Mouse (Mus musculus): ENCODE measurements around the gene Plcb4.

Gene Plcb4

DNA sequence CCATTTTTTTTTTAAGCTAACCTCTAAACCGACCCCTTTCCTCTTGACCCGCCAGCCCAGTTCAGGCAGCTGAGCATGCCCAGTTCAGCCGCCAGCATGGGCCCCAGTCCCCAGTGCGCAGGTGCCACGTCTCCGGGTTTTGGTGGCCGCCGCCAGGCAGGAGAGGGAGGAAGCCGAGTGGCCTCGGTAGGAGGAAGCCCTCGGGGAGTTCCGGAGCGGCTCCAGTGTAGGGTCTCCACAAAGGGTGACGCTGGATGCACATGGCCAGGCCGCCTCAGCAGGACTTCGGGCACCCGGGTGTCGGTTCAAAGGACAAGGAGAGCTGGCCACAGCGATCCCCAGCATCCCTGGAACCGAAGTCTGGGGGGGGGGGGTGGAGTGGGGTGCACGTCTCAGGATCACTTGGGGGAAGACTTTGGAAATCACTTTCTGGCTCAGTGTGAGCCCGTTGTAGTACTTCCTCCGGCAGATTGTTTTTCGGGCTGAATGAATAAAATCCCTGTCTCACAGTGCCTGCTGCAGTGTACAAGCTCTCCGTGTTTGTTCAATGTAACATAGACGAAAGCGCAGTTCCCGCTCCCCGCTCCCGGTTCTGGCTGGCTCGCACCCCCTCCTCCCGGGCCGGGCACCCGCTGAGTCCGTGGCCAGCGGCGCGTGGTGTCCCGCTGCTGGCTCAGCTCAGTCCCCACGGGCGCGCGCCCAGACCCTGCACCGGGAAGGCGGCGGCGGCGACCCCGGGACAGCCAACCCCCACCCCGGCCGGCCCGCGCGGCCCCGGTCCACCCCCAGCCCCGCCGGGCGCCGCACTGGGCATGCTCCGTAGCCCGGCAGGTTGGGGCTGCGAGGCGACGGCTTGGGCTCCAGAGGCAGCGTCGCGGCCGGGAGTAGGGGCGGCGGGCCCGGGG is at the start of gene Plcb4:
Gene Plcb4 (plus strand): TSS at position 526 of the 905 bp plus-strand sequence.
- DNase-seq (ENCODE audit: low read depth, low spot score), result peak; percentile 74

- no peak for DNase-seq (ENCODE audit: low read depth, low spot score)
These were observed 44.1 kb upstream of the Plcb4 start for GRCm38 (mm10) chr2:135614651-135615261.

- no peak for DNase-seq (ENCODE audit: low read depth, low spot score)
These were observed 42.7 kb upstream of the Plcb4 start for GRCm38 (mm10) chr2:135616090-135616489.

DNA sequence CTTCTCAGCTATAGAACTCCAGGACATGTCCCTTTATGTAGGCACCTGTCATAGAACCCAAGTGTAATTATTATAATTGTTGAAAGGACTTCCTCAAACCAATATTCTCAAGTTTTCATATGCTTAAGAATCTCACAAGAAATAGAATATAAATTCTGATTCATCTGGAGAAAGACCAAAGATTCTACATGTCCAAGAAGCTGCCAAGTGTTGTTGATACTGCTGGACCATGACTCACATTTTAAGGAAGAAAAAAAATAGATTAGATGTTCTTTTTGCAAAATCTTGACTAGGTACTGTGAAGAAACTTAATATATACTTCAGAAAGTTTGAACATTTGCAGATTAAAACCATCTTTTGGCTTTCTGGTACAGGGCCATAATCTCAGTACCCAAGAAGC is 40.3 kb upstream of the Plcb4 start:
- DNase-seq (ENCODE audit: low read depth, low spot score), result no peak

DNA sequence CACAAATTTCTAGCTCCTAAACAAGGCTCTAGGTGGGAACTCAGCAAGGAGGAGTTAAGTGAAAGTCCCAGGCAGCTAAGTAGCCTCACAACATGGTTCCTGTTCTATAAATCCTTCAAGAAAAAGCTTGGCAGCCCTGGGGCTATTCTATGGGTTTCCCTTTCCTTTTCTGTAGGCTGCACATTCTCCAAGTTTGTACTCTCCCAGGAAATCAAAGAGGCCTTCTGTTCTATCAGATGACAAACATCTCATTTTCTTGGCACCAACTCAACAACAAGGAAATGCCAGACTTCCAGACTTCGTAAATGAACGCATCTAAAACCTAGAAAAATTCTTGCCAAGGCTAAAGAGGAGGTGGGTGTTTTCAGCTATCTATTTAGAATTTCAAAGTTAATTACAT is 38.9 kb upstream of the Plcb4 start:
- no peak for DNase-seq (ENCODE audit: low read depth, low spot score)

DNA sequence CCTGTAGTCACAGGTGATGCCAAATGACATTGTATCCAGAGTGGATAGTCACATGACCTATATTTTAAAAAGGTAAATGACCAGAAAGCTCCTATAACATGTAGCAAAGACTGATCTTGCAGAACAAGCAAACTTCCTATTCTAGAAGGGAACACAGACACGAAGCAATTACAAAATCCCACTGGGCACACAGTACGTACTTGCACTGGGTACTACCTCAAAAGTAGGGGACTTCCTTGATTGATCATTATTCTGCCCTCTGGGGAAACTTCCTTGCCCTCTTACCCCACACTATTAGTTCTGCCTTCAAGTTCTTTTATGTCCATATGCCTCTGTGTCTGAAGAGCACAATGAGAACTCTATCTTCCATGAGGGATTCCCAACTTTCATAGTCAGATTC is 31.0 kb upstream of the Plcb4 start:
- DNase-seq (ENCODE audit: low read depth, low spot score), result no peak

- no peak for DNase-seq (ENCODE audit: low read depth, low spot score)
These were observed 21.6 kb upstream of the Plcb4 start for GRCm38 (mm10) chr2:135637227-135637626.

- DNase-seq (ENCODE audit: low read depth, low spot score), result no peak
These were observed 17.8 kb upstream of the Plcb4 start for GRCm38 (mm10) chr2:135641002-135641401.

GRCm38 (mm10) chr2:135641636-135642035 is 17.2 kb upstream of the Plcb4 start:
- DNase-seq (ENCODE audit: low read depth, low spot score), result no peak

- DNase-seq (ENCODE audit: low read depth, low spot score), result no peak
These were observed 12.6 kb upstream of the Plcb4 start for GRCm38 (mm10) chr2:135646226-135646625.

- no peak for DNase-seq (ENCODE audit: low read depth, low spot score)
These were observed 12.2 kb upstream of the Plcb4 start for GRCm38 (mm10) chr2:135646654-135647053.

- DNase-seq (ENCODE audit: low read depth, low spot score), result no peak
These were observed 10.8 kb upstream of the Plcb4 start for GRCm38 (mm10) chr2:135647985-135648384.

- no peak for DNase-seq (ENCODE audit: low read depth, low spot score)
These were observed 7.9 kb upstream of the Plcb4 start for GRCm38 (mm10) chr2:135650885-135651284.

- DNase-seq (ENCODE audit: low read depth, low spot score), result no peak
These were observed 6.8 kb upstream of the Plcb4 start for GRCm38 (mm10) chr2:135652040-135652439.

DNA sequence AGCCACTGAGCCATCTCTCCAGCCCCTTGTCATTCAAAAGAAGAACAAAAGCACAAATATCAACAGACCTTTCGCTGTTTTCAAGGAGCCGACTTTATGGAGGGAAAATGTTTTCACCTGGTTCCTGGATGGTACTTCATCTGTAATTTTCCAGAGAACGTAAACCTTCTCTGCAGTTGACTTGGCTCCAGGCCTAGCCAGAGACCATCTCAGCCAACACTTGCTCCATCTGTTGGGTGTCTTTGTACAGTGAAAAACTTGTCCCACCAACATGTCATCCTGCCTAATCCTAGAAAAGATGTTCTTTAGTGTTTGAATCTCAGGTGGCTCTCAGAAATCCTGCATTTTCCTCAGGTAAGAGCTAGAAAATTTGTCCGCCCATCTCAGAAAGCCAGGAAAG is 6.4 kb upstream of the Plcb4 start:
- DNase-seq (ENCODE audit: low read depth, low spot score), result no peak

GRCm38 (mm10) chr2:135655948-135656347 is 2.9 kb upstream of the Plcb4 start:
- DNase-seq (ENCODE audit: low read depth, low spot score), result no peak

DNA sequence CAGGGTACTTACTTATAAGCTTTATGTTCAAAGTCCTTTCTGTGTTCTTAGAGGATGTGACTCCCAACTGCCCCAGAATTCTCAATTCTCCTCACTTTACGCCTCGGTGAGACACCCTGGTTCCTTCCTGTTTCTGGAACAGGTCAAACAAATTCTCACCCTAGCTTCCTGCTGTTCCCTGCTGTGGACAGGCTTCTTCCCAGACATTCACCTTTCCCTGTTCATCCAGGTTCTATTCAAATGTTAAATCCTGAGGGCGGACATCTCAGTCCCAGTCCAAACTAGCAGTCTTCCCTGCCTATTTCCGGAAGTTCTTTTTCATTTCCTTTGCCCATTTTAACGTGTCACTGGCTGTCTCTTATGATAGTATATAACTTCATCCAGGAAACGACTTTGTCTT is 2.2 kb upstream of the Plcb4 start:
- DNase-seq (ENCODE audit: low read depth, low spot score), result no peak

DNA sequence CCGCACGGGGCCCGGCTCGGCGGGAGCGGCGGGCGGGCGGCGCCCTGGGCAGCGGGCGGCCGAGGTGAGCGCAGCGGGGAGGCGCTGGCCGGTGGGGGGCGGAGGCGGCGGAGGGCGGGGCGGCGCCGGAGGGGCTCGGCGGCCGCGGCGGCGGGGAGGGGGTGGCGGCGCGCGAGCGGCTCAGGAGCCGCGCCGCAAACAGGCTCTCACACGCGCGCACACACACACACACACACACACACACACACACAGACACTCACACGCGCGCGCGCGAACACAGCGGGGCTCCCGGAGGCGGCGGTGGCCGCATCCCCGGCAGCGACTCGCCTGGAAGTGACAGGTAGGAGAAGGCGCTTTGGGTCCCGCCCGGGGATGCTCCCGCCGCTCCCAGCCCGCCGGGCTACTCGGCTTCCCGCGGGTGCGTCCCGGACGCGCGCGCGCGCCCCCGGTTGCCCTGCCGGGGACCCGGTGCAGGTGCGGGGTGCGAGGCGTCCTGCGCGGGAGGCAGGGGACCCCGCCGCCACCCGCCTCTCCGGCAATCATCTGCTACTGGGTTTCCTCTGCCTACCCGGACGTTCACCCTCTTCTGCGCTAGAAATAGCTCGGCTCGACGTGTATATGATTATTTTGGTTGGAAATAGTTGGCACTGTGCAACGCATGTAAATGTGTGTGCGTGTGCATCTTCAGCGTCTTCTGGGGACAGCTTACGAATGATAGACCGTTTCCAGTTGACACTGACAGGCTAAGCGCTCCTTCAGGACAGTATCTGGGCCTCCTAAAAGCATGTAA is 775 bp downstream of the Plcb4 start:
- peak; percentile 23 for DNase-seq (ENCODE audit: low read depth, low spot score)

GRCm38 (mm10) chr2:135660816-135661215 is 2.0 kb downstream of the Plcb4 start:
- no peak for DNase-seq (ENCODE audit: low read depth, low spot score)

- DNase-seq (ENCODE audit: low read depth, low spot score), result no peak
These were observed 5.0 kb downstream of the Plcb4 start for GRCm38 (mm10) chr2:135663785-135664184.

- no peak for DNase-seq (ENCODE audit: low read depth, low spot score)
These were observed 8.7 kb downstream of the Plcb4 start for GRCm38 (mm10) chr2:135667496-135667895.

GRCm38 (mm10) chr2:135672459-135673104 is 13.8 kb downstream of the Plcb4 start:
- DNase-seq (ENCODE audit: low read depth, low spot score), result no peak

Measured in embryo, embryonic 11.5 days (tissue).